In the genomic region with DNA sequence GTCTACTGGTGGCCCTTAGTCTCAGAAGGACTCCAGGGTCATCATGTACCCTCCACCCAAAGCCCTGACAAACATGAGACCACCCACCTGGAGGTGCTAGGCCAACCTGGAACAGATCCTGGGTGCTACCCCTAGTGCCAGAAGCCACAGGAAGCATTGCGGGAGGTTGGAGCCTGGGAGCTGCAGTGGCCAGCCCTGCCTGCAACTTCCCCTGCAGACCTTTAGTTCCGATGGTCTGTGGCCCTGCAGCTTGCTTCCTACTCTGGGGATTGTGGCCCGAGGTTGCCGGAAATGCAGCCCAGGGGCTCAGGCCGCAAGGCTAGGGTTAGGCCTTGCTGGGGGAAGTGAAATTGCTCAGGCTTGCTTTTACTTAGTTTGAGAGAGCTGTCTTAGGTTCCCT, we compare ENCODE assay signal across 7 mouse cellular contexts. TPM values are rescaled to one million over a fixed set of nuclear protein-coding genes. Genes with fewer than 3 reads are reported as not detected.
DNase-seq lines count a peak whose midpoint lies in the region; ATAC-seq lines count a peak whose summit lies in the region.

Gene Bank1 (minus strand): TSS at position 284 of the 400 bp plus-strand sequence.

- DNase-seq in testis, postnatal 14 days (ENCODE audit: low spot score): peak; percentile 4
- no peak for DNase-seq in testis, postnatal 10 days (ENCODE audit: low spot score)
- peak; percentile 56 for DNase-seq in heart, adult 8-10 months (ENCODE audit: low spot score)
- DNase-seq in lung, adult 18-20 months: peak; percentile 52 to 66
- peak; percentile 40 to 71 for DNase-seq in spleen, postnatal 10 days (ENCODE audit: low spot score in 2 of 2)
- no peak for DNase-seq in cerebellum, adult 11 months

- ATAC-seq in activated CD4-positive, CD25-positive, alpha-beta regulatory T cell, adult 4 months: no peak

RNA-seq across cellular contexts. Expression of gene Bank1, which starts in this region (rescaled TPM):
- total RNA-seq in heart, adult 8-10 months (2022): 1 to 10 TPM in 3 of 4 experiments, under 1 TPM in 1; 0.76 to 1.5 (median 1.1) TPM
- 1 to 10 TPM; 1.3 to 7.6 TPM for polyA plus RNA-seq in activated CD4-positive, CD25-positive, alpha-beta regulatory T cell, adult 4 months (2017; shearing (Covaris generic))

Comparison
In these comparisons a context has a peak if more than half of its experiments do, and no peak if none do; other contexts are left out.
1. DNase-seq: peak in testis, postnatal 14 days (single experiment), heart, adult 8-10 months (single experiment), lung, adult 18-20 months (2 of 2) and spleen, postnatal 10 days (2 of 2); none in testis, postnatal 10 days (single experiment) and cerebellum, adult 11 months (single experiment).